Mouse (Mus musculus): ENCODE data around the gene Oxct2b. TPM values are rescaled to one million over a fixed set of nuclear protein-coding genes. Genes with fewer than 3 reads are reported as not detected.

Gene Oxct2b
- total and polyA plus RNA-seq, 3 experiments = not detected

Other genes with a start within 250 kb of the Oxct2b start
- 118 and 128 TPM in 2 replicates for gene Cap1, start 230.2 kb upstream of the Oxct2b start, total RNA-seq (2012; rRNA removed)
- gene Cap1, start 230.2 kb upstream of the Oxct2b start, total RNA-seq (2014; rRNA removed) = 159 TPM in 2 replicates
- gene Cap1, start 230.2 kb upstream of the Oxct2b start, polyA plus RNA-seq (2012; ENCODE audit: insufficient read length, low read depth) = 163 and 195 TPM in 2 replicates
- gene Mfsd2a, start 155.1 kb upstream of the Oxct2b start, total RNA-seq (2012; rRNA removed) = 17.3 and 29.8 TPM in 2 replicates
- 15.2 and 18.3 TPM in 2 replicates for gene Mfsd2a, start 155.1 kb upstream of the Oxct2b start, total RNA-seq (2014; rRNA removed)
- gene Mfsd2a, start 155.1 kb upstream of the Oxct2b start, polyA plus RNA-seq (2012; ENCODE audit: insufficient read length, low read depth) = 13.0 and 17.4 TPM in 2 replicates
- gene Mycl, start 120.6 kb upstream of the Oxct2b start, total RNA-seq (2012; rRNA removed) = 0.46 and 0.51 TPM in 2 replicates
- gene Mycl, start 120.6 kb upstream of the Oxct2b start, total RNA-seq (2014; rRNA removed) = 0.38 and 0.41 TPM in 2 replicates
- 0.44 and 0.65 TPM in 2 replicates for gene Mycl, start 120.6 kb upstream of the Oxct2b start, polyA plus RNA-seq (2012; ENCODE audit: insufficient read length, low read depth)
- 17.7 and 18.9 TPM in 2 replicates for gene Trit1, start 99.7 kb upstream of the Oxct2b start, total RNA-seq (2012; rRNA removed)
- 21.3 and 21.9 TPM in 2 replicates for gene Trit1, start 99.7 kb upstream of the Oxct2b start, total RNA-seq (2014; rRNA removed)
- 19.8 and 22.2 TPM in 2 replicates for gene Trit1, start 99.7 kb upstream of the Oxct2b start, polyA plus RNA-seq (2012; ENCODE audit: insufficient read length, low read depth)
- not detected in 2 replicates for gene Bmp8b, start 11.1 kb upstream of the Oxct2b start, total RNA-seq (2012; rRNA removed)
- not detected in 2 replicates for gene Bmp8b, start 11.1 kb upstream of the Oxct2b start, total RNA-seq (2014; rRNA removed)
- gene Bmp8b, start 11.1 kb upstream of the Oxct2b start, polyA plus RNA-seq (2012; ENCODE audit: insufficient read length, low read depth) = 0.12 TPM in 1 of 2 replicates, not detected in the other
- 86.8 and 94.0 TPM in 2 replicates for gene Ppie, start 23.7 kb downstream of the Oxct2b start, total RNA-seq (2012; rRNA removed)
- gene Ppie, start 23.7 kb downstream of the Oxct2b start, total RNA-seq (2014; rRNA removed) = 84.5 and 89.4 TPM in 2 replicates
- gene Ppie, start 23.7 kb downstream of the Oxct2b start, polyA plus RNA-seq (2012; ENCODE audit: insufficient read length, low read depth) = 68.3 and 69.7 TPM in 2 replicates
- not detected in 2 replicates for gene Hpcal4, start 67.0 kb downstream of the Oxct2b start, total RNA-seq (2012; rRNA removed)
- not detected in 2 replicates for gene Hpcal4, start 67.0 kb downstream of the Oxct2b start, total RNA-seq (2014; rRNA removed)
- not detected in 2 replicates for gene Hpcal4, start 67.0 kb downstream of the Oxct2b start, polyA plus RNA-seq (2012; ENCODE audit: insufficient read length, low read depth)
- gene Nt5c1a, start 85.2 kb downstream of the Oxct2b start, total RNA-seq (2012; rRNA removed) = not detected in 2 replicates
- gene Nt5c1a, start 85.2 kb downstream of the Oxct2b start, total RNA-seq (2014; rRNA removed) = not detected in 2 replicates
- not detected in 2 replicates for gene Nt5c1a, start 85.2 kb downstream of the Oxct2b start, polyA plus RNA-seq (2012; ENCODE audit: insufficient read length, low read depth)
- not detected in 2 replicates for gene Heyl, start 117.3 kb downstream of the Oxct2b start, total RNA-seq (2012; rRNA removed)
- gene Heyl, start 117.3 kb downstream of the Oxct2b start, total RNA-seq (2014; rRNA removed) = not detected in 2 replicates
- gene Heyl, start 117.3 kb downstream of the Oxct2b start, polyA plus RNA-seq (2012; ENCODE audit: insufficient read length, low read depth) = not detected in 2 replicates
- gene Pabpc4, start 146.1 kb downstream of the Oxct2b start, total RNA-seq (2012; rRNA removed) = 318 and 326 TPM in 2 replicates
- 206 and 207 TPM in 2 replicates for gene Pabpc4, start 146.1 kb downstream of the Oxct2b start, total RNA-seq (2014; rRNA removed)
- 370 and 444 TPM in 2 replicates for gene Pabpc4, start 146.1 kb downstream of the Oxct2b start, polyA plus RNA-seq (2012; ENCODE audit: insufficient read length, low read depth)
- 0.08 TPM in 2 replicates for gene Oxct2a, start 207.4 kb downstream of the Oxct2b start, total RNA-seq (2012; rRNA removed)
- not detected in 2 replicates for gene Oxct2a, start 207.4 kb downstream of the Oxct2b start, total RNA-seq (2014; rRNA removed)
- gene Oxct2a, start 207.4 kb downstream of the Oxct2b start, polyA plus RNA-seq (2012; ENCODE audit: insufficient read length, low read depth) = 0.18 TPM in 1 of 2 replicates, not detected in the other
- 0.68 and 0.71 TPM in 2 replicates for gene Bmp8a, start 227.0 kb downstream of the Oxct2b start, total RNA-seq (2012; rRNA removed)
- gene Bmp8a, start 227.0 kb downstream of the Oxct2b start, total RNA-seq (2014; rRNA removed) = 0.26 and 0.30 TPM in 2 replicates
- gene Bmp8a, start 227.0 kb downstream of the Oxct2b start, polyA plus RNA-seq (2012; ENCODE audit: insufficient read length, low read depth) = 0.76 and 0.86 TPM in 2 replicates

Measured in CH12.LX (cell line).